Mouse (Mus musculus) activated CD4-positive, CD25-positive, alpha-beta regulatory T cell, adult 4 months (primary cell): ENCODE results near the gene Mthfsd. TPM values are rescaled to one million over a fixed set of nuclear protein-coding genes. Genes with fewer than 3 reads are reported as not detected.

Experiments used
- ATAC-seq: one replicate; pipeline ENCODE4 v1.8.0; 2017
- polyA plus RNA-seq, 2 experiments: library from polyadenylated mRNA; unstranded; fragments of 100-300 nt; shearing (Covaris generic); gene quantifications; one replicate each; pipeline ENCODE4 v1.2.1; 2017

Gene Mthfsd
- polyA plus RNA-seq, 2 experiments from 2014 or later: 16.1 to 24.7 TPM

DNA sequence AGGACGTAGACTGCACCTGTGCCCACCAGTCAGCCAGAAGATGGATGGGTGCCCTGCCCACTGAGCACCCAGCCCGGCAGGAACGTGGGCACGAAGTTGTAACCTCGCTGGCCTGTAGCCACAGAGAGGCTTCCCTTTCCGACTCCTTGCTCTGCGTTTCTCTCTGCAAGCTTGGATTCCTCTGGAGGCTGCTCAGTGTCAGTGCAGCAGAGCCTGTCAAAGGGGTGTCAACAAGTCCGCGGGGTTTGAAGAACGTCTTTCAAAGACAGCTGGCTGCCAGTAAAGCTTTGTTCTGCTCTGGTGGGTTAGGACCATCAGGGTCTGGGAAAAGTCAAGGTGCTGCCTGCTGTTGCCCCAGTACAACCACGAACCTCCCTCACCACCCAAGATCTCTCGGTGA lies 36.7 kb downstream of the Mthfsd start:
- ATAC-seq: no peak

DNA sequence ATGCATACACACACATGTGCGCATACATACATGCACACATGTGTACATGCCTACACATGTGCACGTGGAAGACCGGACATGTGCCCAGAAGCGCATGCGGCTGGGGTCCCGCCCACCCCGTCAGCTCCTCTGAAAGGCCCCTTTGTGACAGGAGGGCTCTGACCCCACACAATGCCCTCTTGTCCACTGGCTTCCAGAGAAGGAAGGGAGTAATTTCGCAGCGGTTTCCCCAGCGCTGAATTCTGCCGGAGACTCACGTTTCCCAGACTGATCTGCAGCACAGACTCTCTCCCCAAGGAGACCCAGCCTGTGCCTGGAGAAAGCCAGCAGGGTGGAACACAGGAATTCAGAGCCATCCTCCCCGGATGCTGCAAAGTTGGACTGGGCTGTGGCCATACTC lies 44.5 kb downstream of the Mthfsd start:
- ATAC-seq: no peak

DNA sequence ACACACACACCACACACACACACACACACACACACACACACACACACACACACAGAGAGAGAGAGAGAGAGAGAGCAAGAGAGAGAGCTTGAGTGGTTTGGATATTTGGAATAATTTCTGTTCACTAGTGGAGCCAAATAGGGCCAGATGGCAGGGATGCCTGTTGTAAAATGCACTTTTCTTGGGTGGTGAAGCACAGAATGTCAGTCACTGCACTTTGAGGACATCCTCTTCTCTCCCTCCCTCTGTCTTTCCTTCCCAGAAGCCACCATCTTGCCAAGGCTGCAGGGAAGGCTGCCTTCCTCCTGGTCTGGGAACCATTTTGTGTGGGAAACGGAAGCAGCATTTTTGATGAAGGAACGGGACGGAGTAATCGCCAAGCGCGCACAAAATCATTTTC lies 45.7 kb downstream of the Mthfsd start:
- no peak for ATAC-seq

DNA sequence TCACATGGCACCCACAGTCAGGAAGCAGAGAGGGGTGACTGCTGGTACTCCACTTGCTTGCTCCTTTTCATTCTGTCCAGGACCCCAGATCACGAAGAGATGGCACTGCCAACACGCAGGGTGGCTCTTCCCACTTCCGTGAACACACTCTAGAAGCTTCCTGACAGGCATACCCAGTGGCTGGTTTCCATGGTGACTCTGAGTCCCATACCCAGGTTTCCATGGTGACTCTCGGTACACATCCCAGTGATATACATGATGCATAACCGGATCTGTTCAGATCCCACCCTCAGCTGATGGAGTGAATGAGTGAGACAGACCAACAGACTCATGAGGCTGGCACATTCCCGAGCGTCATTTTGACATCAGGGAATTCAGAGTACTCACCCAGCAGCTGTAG lies 49.1 kb downstream of the Mthfsd start:
- no peak for ATAC-seq

DNA sequence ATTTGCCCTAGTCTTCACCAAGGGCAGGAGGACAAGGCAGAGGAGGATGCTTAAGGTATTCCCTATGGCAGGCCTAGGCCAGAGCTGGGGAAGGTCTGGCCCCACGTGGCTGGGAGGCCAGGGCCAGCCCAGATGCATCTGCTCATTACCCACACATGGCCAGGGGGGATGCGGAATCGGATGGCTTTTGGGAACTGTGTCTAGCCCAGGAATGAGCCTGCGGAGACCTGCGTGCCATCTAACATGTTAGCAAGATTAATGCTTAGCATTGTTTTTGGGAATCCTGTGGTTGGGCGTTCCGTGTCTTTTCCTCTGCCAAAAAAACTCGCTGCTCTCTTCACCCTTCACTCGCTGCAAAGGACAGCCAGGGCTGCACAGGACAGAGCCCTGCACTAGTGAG lies 50.1 kb downstream of the Mthfsd start:
- ATAC-seq: no peak

DNA sequence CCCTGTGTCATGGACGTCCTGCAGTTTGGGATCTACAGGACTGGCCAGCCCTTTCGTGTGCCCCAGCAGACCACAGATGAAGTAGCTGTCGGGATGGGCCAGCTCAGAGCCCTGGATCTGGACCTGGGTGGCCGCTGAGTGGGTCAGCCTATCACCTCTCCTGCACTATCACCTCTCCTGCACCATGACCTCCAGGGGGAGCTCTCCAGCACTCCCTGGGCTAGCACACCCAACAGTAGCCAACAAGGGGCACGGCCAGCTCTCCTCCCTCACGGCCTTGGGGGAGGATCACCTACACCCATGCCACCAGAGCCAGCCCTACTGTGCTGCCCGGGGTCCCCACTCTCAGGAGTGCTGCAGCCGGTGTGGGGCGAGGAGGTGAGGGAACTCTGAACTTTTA lies 60.8 kb downstream of the Mthfsd start:
- ATAC-seq: no peak

DNA sequence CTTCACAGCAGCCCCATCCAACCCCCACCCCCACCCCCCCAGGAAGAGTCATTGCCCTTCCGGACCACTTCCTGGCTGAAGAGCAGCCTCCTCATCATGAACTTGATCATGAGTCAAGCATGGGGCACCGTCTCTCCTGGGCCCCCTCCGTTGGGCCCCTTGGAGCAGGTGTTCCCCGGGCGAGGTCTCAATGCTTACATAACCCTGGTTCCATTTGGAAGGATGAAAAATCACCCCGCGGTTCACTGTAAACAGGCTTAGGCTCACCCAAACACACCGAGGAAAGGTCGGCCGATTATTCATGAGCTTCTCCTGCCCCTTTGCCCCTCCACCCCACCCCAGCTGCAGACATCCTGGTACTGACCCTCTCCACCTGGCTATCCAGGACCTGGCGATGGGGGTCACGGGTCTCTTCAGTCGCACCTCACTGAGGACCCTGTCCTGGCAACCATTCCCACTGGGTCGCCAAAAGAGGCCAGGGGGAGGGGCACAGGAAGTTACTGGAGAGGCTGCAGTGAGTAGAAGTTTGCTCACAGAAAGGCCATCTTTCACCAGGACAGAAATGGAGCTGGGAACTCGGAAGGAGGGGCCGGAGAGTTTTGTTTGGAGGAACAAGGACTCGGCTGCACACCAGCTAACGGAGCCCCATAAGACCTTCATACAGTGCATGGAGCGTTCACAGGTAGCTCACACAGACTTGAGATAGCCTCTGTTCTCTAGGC lies 64.3 kb downstream of the Mthfsd start:
- ATAC-seq: no peak

Other genes starting within 250 kb of the Mthfsd start
- gene Foxf1, start 24.0 kb downstream of the Mthfsd start, polyA plus RNA-seq: not detected
- not detected for gene Foxc2, start 7.8 kb upstream of the Mthfsd start, polyA plus RNA-seq
- gene Foxl1, start 19.5 kb upstream of the Mthfsd start, polyA plus RNA-seq: not detected